Mouse (Mus musculus): ENCODE measurements around the gene Mrpl43.
"Not testable (repeated sequence)": the region's sequence is repeated elsewhere in the genome, so short reads cannot be mapped to it uniquely, and the experiment has no call there.

The Mrpl43 gene

DNA sequence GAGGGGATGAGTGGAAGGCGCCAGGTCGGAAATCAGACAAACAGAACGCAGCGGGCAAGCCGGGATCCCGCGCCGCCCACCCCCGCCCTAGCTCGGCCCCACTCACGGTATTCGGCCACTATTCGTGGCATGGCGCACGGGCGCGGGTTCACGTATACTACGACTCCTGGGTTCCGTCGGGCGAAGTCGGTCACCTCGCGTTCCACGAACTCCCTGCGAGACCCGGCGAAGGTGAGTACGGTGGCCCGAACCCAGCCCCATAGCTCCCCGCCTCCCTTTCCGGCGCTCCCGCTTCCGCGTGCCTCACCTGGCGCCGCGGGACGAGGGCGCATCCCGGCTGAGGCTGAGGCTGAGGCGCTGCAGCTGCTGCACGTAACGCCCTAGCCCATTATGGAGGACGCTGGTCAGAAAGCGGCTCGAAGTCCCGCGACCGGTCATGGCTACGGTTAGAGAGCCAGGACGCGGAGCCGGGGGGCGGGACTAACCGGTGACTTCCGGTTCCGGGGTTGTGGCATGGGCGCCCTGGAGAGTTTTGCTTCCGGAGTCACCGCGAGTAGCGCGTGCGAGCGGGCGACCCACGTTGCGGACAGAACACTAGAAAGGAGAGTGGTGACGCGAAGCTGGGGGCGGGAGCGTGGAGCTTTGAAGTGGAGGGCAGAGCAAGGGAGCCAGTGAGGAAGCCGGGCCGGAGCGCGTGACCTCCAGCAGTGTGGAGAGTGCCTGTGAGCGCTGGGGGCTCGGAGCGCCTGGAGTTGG is at the start of gene Mrpl43:
Gene Mrpl43 (minus strand): TSS at position 486 of the 756 bp plus-strand sequence.
- peak; percentile 97 for DNase-seq

DNA sequence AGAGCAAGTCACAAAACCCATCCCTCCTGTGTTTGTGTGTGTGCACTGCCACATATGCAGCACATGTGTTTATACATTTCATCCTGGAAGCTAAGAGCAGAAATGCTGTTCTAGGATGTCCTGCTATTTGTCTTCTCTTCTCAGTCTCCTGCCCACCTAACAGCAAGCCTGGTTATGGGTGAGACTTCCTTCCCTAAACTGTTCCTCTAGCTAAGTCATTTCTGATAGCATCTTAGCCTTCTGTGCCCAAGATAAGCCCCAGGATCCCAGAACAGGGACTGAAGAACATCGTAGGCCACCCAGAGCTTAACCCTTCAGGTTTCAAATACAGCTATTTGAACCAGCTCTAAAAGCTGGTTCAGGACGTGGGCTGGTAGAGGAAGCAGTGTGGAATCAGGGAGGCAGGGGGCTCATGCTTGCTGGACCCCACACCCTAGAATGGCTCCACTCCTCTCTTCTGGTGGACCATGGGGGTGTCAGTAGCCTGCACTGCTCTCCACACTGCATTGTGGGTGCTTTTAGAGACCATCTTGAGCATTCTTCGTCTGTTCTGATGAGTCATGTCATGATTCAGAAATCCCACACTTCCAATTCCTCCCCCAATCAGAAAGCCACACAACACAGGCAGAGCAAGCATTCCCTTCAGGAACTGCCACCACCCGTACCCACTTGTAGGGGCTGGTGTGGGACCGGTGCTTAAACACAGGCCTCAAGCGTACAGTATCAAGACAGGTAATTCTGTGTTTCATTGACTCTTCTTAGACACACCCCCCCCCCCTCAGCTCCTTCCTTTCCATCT is 48.8 kb upstream of the Mrpl43 start:
- DNase-seq, result no peak

GRCm38 (mm10) chr19:45053451-45053850 is 47.2 kb upstream of the Mrpl43 start:
- no peak for DNase-seq

DNA sequence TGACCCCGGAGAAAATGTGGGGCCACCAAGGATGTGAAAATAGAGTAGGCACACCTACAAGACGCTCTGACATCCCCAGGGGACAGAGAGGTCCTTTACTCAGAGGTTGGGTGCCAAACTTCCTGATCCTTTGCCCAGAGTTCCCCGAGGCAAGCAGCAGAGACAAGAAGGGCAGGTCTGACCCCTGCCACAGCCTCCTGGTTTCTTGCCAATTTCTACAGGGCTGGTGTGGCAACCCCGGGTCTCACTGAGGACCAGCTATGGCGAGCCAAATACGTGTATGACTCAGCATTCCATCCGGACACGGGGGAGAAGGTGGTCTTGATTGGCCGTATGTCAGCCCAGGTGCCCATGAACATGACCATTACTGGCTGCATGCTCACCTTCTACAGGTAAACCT is 43.3 kb upstream of the Mrpl43 start:
- no peak for DNase-seq

DNA sequence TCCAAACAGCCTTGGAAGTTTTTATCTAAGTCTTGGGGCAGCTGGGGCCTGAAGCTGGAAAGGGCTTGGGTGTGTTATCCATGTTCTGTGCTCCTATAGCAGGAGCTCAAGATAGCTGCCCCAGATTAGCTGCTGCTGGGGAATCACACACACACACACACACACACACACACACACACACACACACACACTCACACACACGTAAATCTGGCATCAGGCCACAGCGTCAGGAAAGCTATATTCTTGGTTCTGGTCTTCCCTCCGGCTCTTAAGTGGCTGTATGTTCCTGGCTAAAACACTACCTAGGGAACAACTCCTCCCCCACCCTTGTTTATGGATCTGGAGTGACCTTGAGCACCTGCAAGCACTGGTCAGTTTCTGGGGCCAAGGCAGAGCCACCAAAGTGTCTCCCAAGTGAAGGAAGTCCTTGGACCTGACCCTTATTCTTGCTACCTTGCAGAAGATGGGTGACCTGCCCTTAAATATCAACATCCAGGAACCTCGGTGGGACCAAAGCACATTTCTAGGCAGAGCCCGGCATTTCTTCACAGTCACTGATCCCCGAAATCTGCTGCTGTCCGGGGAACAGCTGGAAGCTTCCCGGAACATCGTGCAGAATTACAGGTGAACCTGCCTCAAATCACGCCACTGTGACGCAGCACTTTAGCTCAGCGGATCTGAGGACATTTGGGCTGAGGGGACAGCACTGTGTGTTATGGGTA is 42.6 kb upstream of the Mrpl43 start:
- DNase-seq, result peak; percentile 33

DNA sequence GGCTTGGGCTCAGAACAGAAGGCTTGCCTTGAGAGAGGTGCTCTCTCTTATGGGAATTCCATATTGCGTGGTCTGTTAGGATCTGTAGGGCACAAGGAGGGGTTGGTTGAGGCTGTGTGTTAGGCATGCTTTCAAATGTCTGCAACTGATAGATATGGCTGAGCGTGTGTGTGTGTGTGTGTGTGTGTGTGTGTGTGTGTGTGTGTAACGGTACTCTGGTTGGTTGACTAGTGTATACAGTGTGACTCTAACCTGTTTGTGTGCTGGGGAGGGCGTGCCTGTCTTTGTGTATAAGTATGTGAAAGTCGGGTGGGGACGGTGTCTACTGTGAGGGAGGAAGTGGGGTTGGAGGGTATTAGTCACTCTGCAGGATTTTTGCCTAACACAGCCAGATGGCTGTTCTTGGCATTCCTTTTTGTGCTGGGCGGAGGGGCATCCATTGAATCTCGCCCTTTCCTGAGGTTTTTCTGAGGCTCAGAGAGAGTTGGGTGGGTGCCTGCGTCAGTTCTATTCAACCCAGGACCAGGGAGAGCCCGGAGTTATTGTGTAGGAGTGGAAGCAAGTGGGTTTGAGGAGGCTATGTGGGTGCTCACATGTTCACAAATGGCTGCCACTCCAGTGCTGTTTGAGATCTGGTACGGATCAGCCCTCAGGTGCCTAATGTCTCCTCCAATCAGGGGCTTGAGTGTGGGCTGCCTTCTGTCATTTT is 41.8 kb upstream of the Mrpl43 start:
- peak; percentile 50 for DNase-seq

GRCm38 (mm10) chr19:45047417-45047934 is 41.2 kb upstream of the Mrpl43 start, which contains the start of gene Sfxn3:
TSS of gene Sfxn3 (plus strand) at chr19:45047503.
- DNase-seq, result peak; percentile 93

GRCm38 (mm10) chr19:45046523-45047321 is 40.5 kb upstream of the Mrpl43 start:
- peak; percentile 88 for DNase-seq

DNA sequence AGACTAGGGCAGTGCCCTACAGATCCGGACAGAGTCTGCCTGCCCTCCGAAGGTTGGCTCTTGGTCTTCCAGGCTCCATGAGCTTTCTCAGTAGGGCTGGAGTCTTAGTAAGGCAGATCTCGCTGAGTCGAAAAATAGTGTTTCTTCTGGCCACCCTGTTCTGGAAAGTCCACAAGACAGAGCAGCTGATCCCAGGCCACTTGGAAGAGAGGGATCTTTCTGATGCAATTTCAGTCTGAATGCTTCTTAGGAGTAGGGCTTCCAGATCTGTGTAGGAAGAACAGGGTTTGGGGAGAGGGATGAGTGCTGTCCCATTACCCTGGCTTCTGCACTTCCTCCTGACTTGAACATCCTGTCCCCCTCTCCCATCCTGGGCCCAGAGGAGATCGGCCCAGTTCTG is 39.4 kb upstream of the Mrpl43 start, which contains the start of gene Pdzd7:
Gene Pdzd7 (minus strand): TSS at position 67 of the 400 bp plus-strand sequence.
- DNase-seq, result no peak

DNA sequence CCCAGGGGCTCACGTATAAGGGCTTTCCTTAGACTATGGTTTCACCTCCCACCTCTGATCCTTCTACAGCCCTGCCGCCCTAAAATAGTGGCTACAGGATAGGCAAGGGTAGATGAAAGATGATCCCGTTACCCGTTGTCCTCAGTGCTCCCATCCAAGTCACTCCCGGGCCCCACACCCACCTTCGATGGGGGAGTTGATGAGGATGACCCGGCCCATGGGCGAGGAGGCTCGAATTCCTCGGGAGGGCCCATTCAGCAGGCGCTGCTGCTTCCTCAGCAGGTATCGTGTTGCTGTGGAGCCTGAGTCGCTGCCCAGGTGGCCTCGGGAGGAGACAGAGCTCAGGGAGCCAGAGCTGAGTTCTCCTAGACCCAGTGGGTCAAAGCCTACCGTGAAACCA is 39.0 kb upstream of the Mrpl43 start:
- DNase-seq, result no peak

- DNase-seq, result no peak
These were observed 38.2 kb upstream of the Mrpl43 start for GRCm38 (mm10) chr19:45044389-45044927.

DNA sequence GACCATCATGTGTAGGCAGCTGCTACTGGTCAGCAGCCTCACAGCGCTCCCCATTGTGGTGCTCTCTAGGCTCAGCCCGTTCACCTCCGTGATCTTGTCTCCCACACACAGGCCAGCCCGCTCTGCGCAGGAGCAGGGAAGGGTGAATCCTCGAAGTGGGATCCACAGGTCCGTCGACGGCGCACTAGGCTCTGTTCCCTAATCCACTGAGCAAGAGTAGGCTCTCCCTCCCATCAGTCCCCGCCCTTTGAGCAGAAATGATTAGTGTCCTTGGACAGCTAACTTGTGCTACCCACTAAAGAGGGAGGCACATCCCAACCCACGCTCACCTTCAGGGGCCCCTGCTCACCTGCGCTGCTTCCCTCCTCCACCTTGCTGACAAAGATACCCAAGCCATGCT is 34.0 kb upstream of the Mrpl43 start:
- DNase-seq, result no peak

GRCm38 (mm10) chr19:45038198-45038597 is 32.0 kb upstream of the Mrpl43 start:
- DNase-seq, result not testable (repeated sequence)

GRCm38 (mm10) chr19:45036867-45037266 is 30.6 kb upstream of the Mrpl43 start:
- peak; percentile 43 for DNase-seq

DNA sequence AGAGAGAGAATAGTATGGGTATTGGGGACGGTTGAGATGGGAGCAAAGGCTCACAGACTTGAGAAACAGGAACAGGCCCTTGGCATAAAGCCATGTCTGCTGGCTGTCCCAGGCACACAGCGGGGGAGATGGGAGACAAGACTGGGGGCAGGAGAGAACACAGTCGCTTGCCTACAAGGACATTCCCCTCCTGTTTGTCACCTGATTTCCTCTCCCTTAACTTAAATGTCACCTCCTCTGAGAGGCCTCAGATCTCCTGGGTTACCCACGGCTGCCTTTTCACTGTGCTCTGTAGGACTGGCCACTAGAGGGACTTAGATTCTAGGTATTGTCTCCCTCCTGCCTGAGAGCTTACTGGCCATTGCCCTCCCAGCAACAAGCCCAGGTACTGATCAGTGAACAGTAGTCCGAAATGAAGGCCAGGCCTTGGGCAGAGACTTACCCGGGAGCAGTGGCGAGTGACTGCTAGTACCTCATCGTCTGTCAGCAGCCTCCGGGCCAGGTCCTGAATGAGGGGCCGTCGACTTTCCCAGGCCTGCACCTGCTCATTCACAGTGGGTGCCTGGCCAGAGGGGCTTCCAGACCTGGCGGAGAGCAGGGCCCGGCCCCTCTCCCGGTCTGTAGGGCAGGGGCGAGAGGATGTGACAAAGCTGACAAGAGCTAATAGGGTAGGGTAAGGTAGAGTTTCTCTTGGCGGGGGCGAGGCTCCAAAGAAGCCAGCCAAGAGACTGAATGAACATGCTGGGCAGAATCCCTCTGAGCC is 26.5 kb upstream of the Mrpl43 start:
- no peak for DNase-seq

GRCm38 (mm10) chr19:45031780-45032179 is 25.5 kb upstream of the Mrpl43 start:
- DNase-seq, result peak; percentile 86

DNA sequence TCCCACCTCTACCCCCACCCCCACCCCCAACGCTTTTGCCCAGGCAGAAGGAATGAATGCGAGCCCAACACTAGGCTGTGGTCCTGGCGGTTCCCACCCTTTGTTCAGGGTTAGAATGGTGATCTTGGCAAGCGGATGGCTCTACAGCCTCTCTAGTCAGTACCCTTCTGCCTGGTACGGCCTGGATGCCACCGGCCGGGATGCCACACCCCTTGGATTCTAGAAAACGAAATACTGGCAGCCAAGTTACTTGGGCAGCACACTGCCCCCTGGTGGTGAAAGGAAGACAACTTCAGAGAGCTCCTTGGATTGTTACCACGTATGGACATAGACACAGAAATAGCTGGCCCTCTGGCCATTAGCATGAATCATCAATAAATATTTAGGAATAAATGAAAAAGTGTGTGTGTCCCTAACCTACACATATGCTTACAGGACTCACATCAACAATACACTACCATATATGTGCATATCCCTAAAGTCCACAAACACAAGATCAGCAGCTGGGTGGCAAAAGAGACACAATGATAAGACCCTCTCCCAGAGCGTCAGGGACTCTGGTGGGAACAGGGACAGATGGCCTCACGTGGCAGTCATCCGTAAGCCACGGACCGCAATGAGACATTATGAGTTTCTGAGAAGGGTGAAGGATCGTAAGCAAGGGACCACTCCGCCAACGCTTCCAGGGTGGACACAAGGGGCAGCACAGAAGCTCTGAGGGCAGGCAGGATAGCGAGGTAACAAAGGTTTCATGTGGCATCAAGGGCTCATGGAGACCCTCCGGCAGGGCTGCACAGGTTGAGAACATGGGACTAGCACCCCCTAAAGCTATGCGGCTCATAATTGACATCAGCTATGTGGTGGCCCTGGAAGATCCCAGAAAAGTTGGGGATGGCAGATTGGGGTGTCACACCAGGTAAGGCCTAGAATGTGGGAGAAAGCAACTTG is 24.8 kb upstream of the Mrpl43 start:
- DNase-seq, result peak; percentile 92

- DNase-seq, result peak; percentile 65
These were observed 23.9 kb upstream of the Mrpl43 start for GRCm38 (mm10) chr19:45030111-45030510.

DNA sequence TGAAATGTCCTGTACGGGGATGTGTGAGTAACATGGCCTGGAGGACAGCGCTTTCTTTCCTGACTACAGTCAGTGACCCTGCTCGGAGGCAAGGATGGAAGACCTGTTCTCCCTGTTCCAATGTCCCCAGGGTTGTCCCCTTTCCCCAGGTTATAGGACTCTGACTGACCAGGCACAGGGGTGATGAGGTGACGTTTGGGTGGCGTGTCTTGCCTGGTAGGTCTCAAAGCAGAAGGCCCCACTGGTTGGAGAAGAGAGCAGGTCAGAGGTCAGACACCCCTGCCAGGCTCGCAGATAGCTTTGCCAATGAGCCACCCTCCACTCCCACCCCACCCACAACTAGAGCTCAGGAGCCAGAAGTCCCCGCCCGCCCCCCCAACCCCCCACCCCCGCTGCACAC is 23.3 kb upstream of the Mrpl43 start:
- no peak for DNase-seq

Measured in kidney, adult 9 months (tissue).